Mouse (Mus musculus) hindbrain, embryonic 14.5 days (tissue): ENCODE measurements around the gene Noc3l. TPM values are rescaled to one million over a fixed set of nuclear protein-coding genes. Genes with fewer than 3 reads are reported as not detected.

ENCODE experiments used
- ATAC-seq: fragments of 200-750 bp; cut with Nextera tagmentation; 2 replicates; pipeline ENCODE4 v1.8.0; 2017; ENCODE audit warnings: moderate number of reproducible peaks, mild to moderate bottlenecking, moderate TSS enrichment, moderate library complexity; ENCODE audit not compliant: low FRiP score
- DNase-seq: peaks from one replicate; pipeline ENCODE4 v3.0.0-alpha.2; 2015; ENCODE audit warnings: low spot score
- H3K27ac ChIP-seq: fragments of 300-500 bp; sonication (generic); 2 replicates; pipeline ENCODE4 v1.5.1; 2014; ENCODE audit warnings: mild to moderate bottlenecking, moderate library complexity
- H3K27me3 ChIP-seq: fragments of 300-500 bp; sonication (generic); 2 replicates; pipeline ENCODE4 v1.6.1; 2014; ENCODE audit warnings: mild to moderate bottlenecking, low read length, mixed read lengths; ENCODE audit not compliant: control insufficient read depth, insufficient read depth
- H3K36me3 ChIP-seq: fragments of 300-500 bp; sonication (generic); replicated peaks from 2 replicates; pipeline ENCODE4 v1.6.1; 2014; ENCODE audit not compliant: control insufficient read depth, insufficient read depth
- H3K4me1 ChIP-seq: fragments of 300-500 bp; sonication (generic); replicated peaks from 2 replicates; pipeline ENCODE4 v1.6.1; 2014; ENCODE audit warnings: antibody characterized with exemption, low read length, mixed read lengths; ENCODE audit not compliant: control insufficient read depth, insufficient read depth
- H3K4me2 ChIP-seq: fragments of 300-500 bp; sonication (generic); replicated peaks from 2 replicates; pipeline ENCODE4 v1.6.1; 2014; ENCODE audit warnings: mild to moderate bottlenecking, moderate library complexity
- H3K4me3 ChIP-seq: fragments of 300-500 bp; sonication (generic); replicated peaks from 2 replicates; pipeline ENCODE4 v1.5.1; 2014; ENCODE audit warnings: mild to moderate bottlenecking, low read length
- H3K9ac ChIP-seq: fragments of 300-500 bp; sonication (generic); 2 replicates; pipeline ENCODE4 v1.6.1; 2014
- H3K9me3 ChIP-seq: fragments of 300-500 bp; sonication (generic); 2 replicates; pipeline ENCODE4 v1.6.1; 2016; ENCODE audit warnings: low read length; ENCODE audit not compliant: control insufficient read depth
- WGBS: fragments of 180-500 bp; shearing (Covaris S2); extraction: QIAGEN DNeasy Blood & Tissue Kit; methylation state at CpG from one replicate; pipeline ENCODE4 v1.1.7; 2014; 5-methylcytosine and 5-hydroxymethylcytosine counted together
- polyA plus RNA-seq: library from polyadenylated mRNA; unstranded; fragments of >200 nt; fragmentation: Nextera tagmentation; extraction: Ambion mirVana; gene quantifications from 2 replicates; pipeline ENCODE4 v1.2.1, GENCODE M21; 2014

Noc3l gene
- polyA plus RNA-seq, 1 experiment from 2014 or later: 5.2 TPM

DNA sequence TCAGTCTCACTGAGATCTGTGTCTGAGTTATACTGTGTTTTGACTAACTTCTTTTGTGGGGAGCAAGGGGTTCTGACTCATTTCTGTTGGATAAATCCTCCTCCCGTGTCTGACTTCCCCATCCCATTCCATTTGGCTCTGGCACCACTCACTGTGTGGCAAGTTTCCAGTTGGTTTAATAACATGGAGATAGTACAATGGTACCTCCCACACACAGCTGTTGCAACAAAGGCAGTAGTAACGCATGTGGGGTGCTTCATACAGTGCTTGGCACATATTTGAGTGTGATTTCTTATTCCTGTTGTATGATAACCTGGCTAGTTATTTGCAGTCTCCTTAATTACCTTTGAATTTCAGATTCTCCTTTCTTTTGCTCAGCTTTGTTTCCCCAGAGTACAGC lies 40.2 kb downstream of the Noc3l start:
- no peak overlapping the region for H3K4me2 ChIP-seq
- DNase-seq: no peak
- H3K9me3 ChIP-seq: no peaks in the 10 kb centered on the region
- no peak overlapping the region for H3K27ac ChIP-seq
- no peak overlapping the region for H3K4me3 ChIP-seq
- WGBS: 69% methylated on average over 2 of the region's 2 CpGs
- H3K9ac ChIP-seq: no peak overlapping the region
- ATAC-seq: no peak
- H3K27me3 ChIP-seq: no peaks in the 10 kb centered on the region
- no peaks in the 10 kb centered on the region for H3K36me3 ChIP-seq
- H3K4me1 ChIP-seq: no peaks in the 10 kb centered on the region

- Histone ChIP-seq H3K9me3 (no peaks in the 10 kb centered on the region), H3K27me3 (no peaks in the 10 kb centered on the region), H3K4me1 (no peaks in the 10 kb centered on the region), H3K27ac (no peak overlapping the region), H3K4me2 (no peak overlapping the region), H3K9ac (no peak overlapping the region), H3K4me3 (no peak overlapping the region), H3K36me3 (no peaks in the 10 kb centered on the region)
- ATAC-seq: no peak
- WGBS: 66% methylated on average over 4 of the region's 4 CpGs
- peak; percentile 81 for DNase-seq
Observed at GRCm38 (mm10) chr19:38775548-38775947, 43.5 kb downstream of the Noc3l start.

DNA sequence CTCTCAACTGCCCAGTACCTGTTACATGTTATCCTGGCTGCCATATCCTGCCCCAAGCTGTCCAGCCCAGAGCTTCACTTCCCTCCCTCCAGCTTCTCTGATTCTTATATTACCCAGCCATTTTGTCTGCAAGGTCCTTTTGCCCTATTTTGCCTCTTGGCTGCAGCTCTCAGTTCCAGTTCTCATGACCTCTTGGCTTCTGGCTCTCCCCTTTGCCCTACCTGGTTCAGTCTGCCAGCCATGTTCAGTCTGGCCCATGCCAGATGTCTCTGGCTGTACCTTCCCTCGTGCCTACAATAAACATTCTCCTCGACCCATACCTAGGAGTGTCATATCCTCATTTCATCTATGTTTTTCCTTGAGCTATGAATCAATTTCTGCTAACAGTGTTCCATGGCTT lies 52.7 kb downstream of the Noc3l start:
- DNase-seq (no peak), ATAC-seq (no peak)
- H3K9me3 ChIP-seq: no peaks in the 10 kb centered on the region
- H3K27me3 ChIP-seq: no peaks in the 10 kb centered on the region
- H3K4me2 ChIP-seq: no peak overlapping the region
- no peaks in the 10 kb centered on the region for H3K36me3 ChIP-seq
- no peak overlapping the region for H3K9ac ChIP-seq
- 90% methylated on average over 2 of the region's 2 CpGs for WGBS
- H3K4me3 ChIP-seq: no peak overlapping the region
- no peak overlapping the region for H3K27ac ChIP-seq
- H3K4me1 ChIP-seq: no peaks in the 10 kb centered on the region

DNA sequence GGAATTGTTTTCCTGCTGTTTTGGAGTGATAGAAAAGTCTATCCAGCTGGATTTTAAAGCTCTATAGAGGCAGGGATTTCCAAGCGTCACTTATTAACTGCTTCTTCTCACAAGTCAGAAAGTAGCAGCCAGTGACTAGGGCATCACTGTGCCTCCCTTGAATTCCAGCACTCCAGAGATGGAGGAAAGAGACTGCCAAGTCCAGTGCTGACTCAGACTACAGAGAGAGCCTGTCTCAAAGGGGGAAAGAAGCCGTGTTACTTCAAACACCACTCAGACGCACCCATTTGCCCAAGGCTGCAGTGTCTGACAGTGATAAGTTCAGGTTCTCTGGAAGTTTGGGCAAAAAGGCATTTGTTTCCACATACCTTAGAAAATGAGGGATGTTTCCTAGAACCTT lies 58.6 kb downstream of the Noc3l start:
- Histone ChIP-seq H3K27ac (no peak overlapping the region), H3K27me3 (no peaks in the 10 kb centered on the region), H3K36me3 (no peaks in the 10 kb centered on the region), H3K4me3 (no peak overlapping the region), H3K4me2 (no peak overlapping the region), H3K9me3 (no peaks in the 10 kb centered on the region), H3K4me1 (no peaks in the 10 kb centered on the region), H3K9ac (no peak overlapping the region)
- 92% methylated on average over 3 of the region's 3 CpGs for WGBS
- ATAC-seq (no peak), DNase-seq (no peak)

DNA sequence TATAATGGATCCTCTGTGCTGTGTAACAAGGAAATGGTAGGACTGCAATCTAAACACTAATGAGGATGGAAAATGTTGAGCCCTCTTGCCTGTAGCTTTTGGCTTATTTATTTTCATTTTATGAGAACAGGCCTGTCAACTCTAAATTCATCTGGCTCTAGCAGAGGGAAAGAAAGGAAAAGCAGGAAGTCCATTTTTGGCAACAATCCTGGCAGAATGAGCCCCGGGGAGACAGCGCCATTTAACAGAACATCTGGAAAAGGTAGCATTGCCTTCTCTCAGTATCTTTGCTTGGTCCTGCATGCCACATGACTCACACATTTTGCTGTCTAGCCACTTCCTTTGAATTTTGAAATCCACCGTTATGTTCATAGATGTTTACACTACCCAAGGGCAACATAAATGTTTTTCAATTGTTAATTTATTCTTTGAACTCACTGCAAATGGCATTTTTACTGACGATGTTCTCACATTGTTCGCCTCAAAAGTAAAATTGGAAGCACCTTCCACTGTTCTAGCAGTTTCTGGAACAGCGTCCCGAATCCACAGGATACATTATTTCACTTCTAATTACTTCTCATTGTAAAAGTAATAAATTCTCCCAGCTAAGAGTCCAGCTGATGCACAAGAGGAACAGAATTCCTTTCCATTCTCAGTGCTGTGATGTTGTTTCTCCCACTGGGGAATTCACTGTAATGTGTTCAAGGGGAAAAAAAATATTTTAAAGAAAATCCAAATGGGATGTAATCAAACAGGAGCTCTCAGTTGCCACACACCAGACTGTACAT lies 60.2 kb downstream of the Noc3l start:
- 92% methylated on average over 7 of the region's 7 CpGs for WGBS

DNA sequence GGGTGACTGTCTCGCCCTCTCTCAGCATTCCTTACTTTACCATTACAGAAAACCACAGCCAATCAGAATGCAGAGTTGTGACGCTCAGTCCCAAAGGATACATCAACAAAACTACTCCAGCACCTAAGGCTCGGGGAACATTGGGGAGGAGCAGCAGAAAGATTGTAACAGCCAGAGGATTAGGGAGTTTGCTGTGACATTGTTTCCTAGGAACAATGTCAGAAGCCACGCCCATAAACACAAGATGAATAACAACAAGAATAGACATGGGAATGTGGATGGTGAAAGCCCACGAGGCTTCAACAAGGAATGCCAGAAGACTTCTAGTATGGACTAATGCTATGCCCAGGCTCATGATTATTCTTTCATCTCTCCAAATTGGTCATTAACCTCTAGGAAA lies 61.0 kb downstream of the Noc3l start:
- Histone ChIP-seq H3K27ac (no peak overlapping the region), H3K36me3 (no peaks in the 10 kb centered on the region), H3K9me3 (no peaks in the 10 kb centered on the region), H3K4me2 (no peak overlapping the region), H3K4me3 (no peak overlapping the region), H3K4me1 (no peaks in the 10 kb centered on the region), H3K27me3 (no peaks in the 10 kb centered on the region), H3K9ac (no peak overlapping the region)
- WGBS: 55% methylated on average over 5 of the region's 5 CpGs
- ATAC-seq (no peak), DNase-seq (no peak)

More for the DNA sequence above, 60.2 kb downstream of the Noc3l start:
- no peak for ATAC-seq
- Histone ChIP-seq H3K9ac (no peak overlapping the region), H3K4me2 (no peak overlapping the region), H3K9me3 (no peaks in the 10 kb centered on the region), H3K27ac (no peak overlapping the region), H3K4me3 (no peak overlapping the region), H3K27me3 (no peaks in the 10 kb centered on the region), H3K4me1 (no peaks in the 10 kb centered on the region), H3K36me3 (no peaks in the 10 kb centered on the region)
- DNase-seq: no peak

DNA sequence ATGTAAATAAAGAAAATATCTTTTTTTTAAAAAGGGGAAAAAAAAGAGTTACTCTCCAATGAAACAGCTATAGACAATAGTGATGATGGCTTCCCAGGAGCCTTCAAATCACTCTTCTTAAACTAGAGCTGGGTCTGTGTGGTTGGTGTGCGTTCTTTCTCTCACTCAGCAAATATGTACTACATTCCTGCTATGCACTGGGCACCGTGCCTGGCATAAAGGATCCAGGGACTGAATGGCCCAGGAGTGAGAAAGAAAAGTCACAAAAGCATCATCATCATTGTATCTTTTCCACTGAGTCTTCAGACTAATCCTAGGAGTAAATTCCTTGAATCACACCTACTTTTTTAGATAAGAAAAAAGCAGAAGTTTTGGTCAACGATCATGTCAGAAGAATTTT lies 61.9 kb downstream of the Noc3l start:
- Histone ChIP-seq H3K4me3 (no peak overlapping the region), H3K9me3 (no peaks in the 10 kb centered on the region), H3K27me3 (no peaks in the 10 kb centered on the region), H3K9ac (no peak overlapping the region), H3K4me2 (no peak overlapping the region), H3K36me3 (no peaks in the 10 kb centered on the region), H3K4me1 (no peaks in the 10 kb centered on the region), H3K27ac (no peak overlapping the region)
- DNase-seq: no peak
- WGBS: 91% methylated on average over 3 of the region's 3 CpGs
- no peak for ATAC-seq

DNA sequence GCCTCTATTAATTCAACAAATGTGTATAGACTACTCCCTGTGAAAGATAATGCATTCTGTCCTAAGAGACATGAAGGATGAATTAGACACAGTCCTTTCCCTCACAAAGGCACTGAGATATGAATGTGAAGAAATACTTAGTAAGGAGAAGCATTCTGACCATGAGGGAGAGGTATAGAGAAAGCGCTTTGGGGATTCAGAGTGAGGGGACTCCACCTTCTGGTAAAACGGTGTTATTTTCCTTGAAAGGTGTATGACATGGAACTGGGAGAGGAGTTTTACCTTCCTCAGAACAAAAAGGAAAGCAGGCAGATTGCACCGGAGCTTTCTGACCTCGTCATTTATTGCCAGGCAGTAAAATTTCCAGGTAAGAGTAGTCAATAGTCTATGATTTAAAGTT lies 68.8 kb downstream of the Noc3l start:
- Histone ChIP-seq H3K9ac (no peak overlapping the region), H3K27me3 (no peaks in the 10 kb centered on the region), H3K27ac (no peak overlapping the region), H3K4me2 (no peak overlapping the region), H3K9me3 (no peaks in the 10 kb centered on the region), H3K36me3 (no peaks in the 10 kb centered on the region), H3K4me1 (no peaks in the 10 kb centered on the region), H3K4me3 (no peak overlapping the region)
- 66% methylated on average over 4 of the region's 4 CpGs for WGBS
- ATAC-seq: no peak
- peak; percentile 36 for DNase-seq

DNA sequence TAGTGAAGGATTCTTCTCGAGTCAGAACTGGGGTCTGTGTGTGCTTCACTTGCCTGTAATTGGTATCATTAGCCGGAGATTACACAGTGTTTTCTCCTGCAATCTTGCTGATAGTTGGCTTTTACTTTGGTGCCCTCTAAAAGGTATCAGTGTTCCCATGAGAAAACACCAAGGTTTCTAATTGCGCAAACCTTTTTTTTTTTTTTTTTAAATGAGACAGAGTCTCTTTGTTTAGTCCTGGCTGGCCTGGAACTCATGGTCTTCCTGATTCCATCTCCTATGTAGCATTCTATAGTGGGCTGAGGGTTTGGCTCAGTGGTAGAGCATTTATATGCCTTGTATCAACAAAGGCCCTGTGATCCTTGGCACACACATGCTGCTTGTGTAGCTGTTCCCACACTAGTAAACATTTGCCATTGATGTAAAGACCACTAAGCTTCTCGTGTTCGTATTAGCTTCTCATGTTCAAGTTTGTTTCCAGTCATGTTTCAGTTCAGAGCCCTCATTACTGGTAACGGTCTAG lies 72.5 kb downstream of the Noc3l start:
- Histone ChIP-seq H3K4me2 (no peak overlapping the region), H3K9ac (no peak overlapping the region), H3K4me3 (no peak overlapping the region), H3K27ac (no peak overlapping the region), H3K27me3 (no peaks in the 10 kb centered on the region), H3K36me3 (no peaks in the 10 kb centered on the region), H3K9me3 (no peaks in the 10 kb centered on the region), H3K4me1 (no peaks in the 10 kb centered on the region)
- 78% methylated on average over 6 of the region's 6 CpGs for WGBS
- ATAC-seq (no peak), DNase-seq (no peak)
